Mouse (Mus musculus) spleen, adult 2 months (tissue): ENCODE measurements around the gene Olfr351.

Source experiments
- CTCF ChIP-seq: fragments of 200-500 bp; IDR thresholded peaks from 2 replicates; pipeline ENCODE4 v1.5.1; 2011; ENCODE audit warnings: mild to moderate bottlenecking, inconsistent platforms; ENCODE audit not compliant: insufficient read depth, insufficient read length, insufficient replicate concordance; ENCODE audit errors: extremely low read depth
- POLR2A ChIP-seq: fragments of 200-500 bp; IDR thresholded peaks from 2 replicates; pipeline ENCODE4 v1.6.1; 2011; ENCODE audit warnings: low read depth, low read length, inconsistent platforms

GRCm38 (mm10) chr2:36868160-36868559 is 5.7 kb upstream of the Olfr351 start, which contains the start of gene Olfr352:
- TF ChIP-seq CTCF (no peak), POLR2A (no peak)
